Mouse (Mus musculus) hindbrain, embryonic 16.5 days (tissue): ENCODE measurements around the gene Gm2a. TPM values are rescaled to one million over a fixed set of nuclear protein-coding genes. Genes with fewer than 3 reads are reported as not detected.
"Not testable (repeated sequence)": the region's sequence is repeated elsewhere in the genome, so short reads cannot be mapped to it uniquely, and the experiment has no call there.

Experiments used
- ATAC-seq: fragments of 200-750 bp; cut with Nextera tagmentation; 2 replicates; pipeline ENCODE4 v1.8.0; 2017; ENCODE audit warnings: moderate TSS enrichment, moderate library complexity
- H3K27ac ChIP-seq: fragments of 300-500 bp; sonication (generic); 2 replicates; pipeline ENCODE4 v1.5.1; 2014; ENCODE audit warnings: low read depth, mild to moderate bottlenecking, control low read depth, low read length, moderate library complexity
- H3K27me3 ChIP-seq: fragments of 300-500 bp; sonication (generic); replicated peaks from 2 replicates; pipeline ENCODE4 v1.6.1; 2014; ENCODE audit warnings: low read length; ENCODE audit not compliant: control insufficient read depth, insufficient read depth
- H3K36me3 ChIP-seq: fragments of 300-500 bp; sonication (generic); 2 replicates; pipeline ENCODE4 v1.6.1; 2014; ENCODE audit warnings: mild to moderate bottlenecking, low read length, moderate library complexity, mixed read lengths; ENCODE audit not compliant: control insufficient read depth, insufficient read depth
- H3K4me1 ChIP-seq: fragments of 300-500 bp; sonication (generic); 2 replicates; pipeline ENCODE4 v1.6.1; 2014; ENCODE audit warnings: low read depth, low read length; ENCODE audit not compliant: control insufficient read depth, insufficient read depth
- H3K4me2 ChIP-seq: fragments of 300-500 bp; sonication (generic); 2 replicates; pipeline ENCODE4 v1.6.1; 2014; ENCODE audit warnings: mild to moderate bottlenecking, low read length, control low read depth, moderate library complexity
- H3K4me3 ChIP-seq: fragments of 300-500 bp; sonication (generic); 2 replicates; pipeline ENCODE4 v1.5.1; 2014; ENCODE audit warnings: mild to moderate bottlenecking, low read length, control low read depth, moderate library complexity
- H3K9ac ChIP-seq: fragments of 300-500 bp; sonication (generic); 2 replicates; pipeline ENCODE4 v1.6.1; 2014; ENCODE audit warnings: low read depth, mild to moderate bottlenecking, control low read depth, low read length, moderate library complexity
- H3K9me3 ChIP-seq: fragments of 300-500 bp; sonication (generic); 2 replicates; pipeline ENCODE4 v1.6.1; 2014; ENCODE audit warnings: mild to moderate bottlenecking, low read length, moderate library complexity; ENCODE audit not compliant: control insufficient read depth
- WGBS: fragments of 180-500 bp; shearing (Covaris S2); extraction: QIAGEN DNeasy Blood & Tissue Kit; methylation state at CpG from one replicate; pipeline ENCODE4 v1.1.7; 2014; 5-methylcytosine and 5-hydroxymethylcytosine counted together
- polyA plus RNA-seq: library from polyadenylated mRNA; unstranded; fragments of >200 nt; fragmentation: Nextera tagmentation; extraction: Ambion mirVana; gene quantifications from 2 replicates; pipeline ENCODE4 v1.2.1, GENCODE M21; 2015

The Gm2a gene
- polyA plus RNA-seq, 1 experiment from 2014 or later = 45.8 TPM

GRCm38 (mm10) chr11:55102015-55102414 is 4.1 kb downstream of the Gm2a start:
- Histone ChIP-seq H3K27me3 (no peaks in the 10 kb centered on the region), H3K36me3 (no peaks in the 10 kb centered on the region), H3K4me1 (peaks cover 12% of the 10 kb centered on the region), H3K4me2 (no peak overlapping the region), H3K9me3 (no peaks in the 10 kb centered on the region), H3K27ac (no peak overlapping the region), H3K9ac (no peak overlapping the region), H3K4me3 (no peak overlapping the region)
- no peak for ATAC-seq
- WGBS = 83% methylated on average over 3 of the region's 3 CpGs

GRCm38 (mm10) chr11:55103229-55103628 is 5.3 kb downstream of the Gm2a start:
- Histone ChIP-seq H3K27me3 (no peaks in the 10 kb centered on the region), H3K27ac (no peak overlapping the region), H3K36me3 (0 out of 2 replicates have a peak, but pooled peaks cover 2% of the 10 kb centered on the region), H3K4me2 (no peak overlapping the region), H3K4me1 (peaks cover 12% of the 10 kb centered on the region), H3K9me3 (no peaks in the 10 kb centered on the region), H3K4me3 (no peak overlapping the region), H3K9ac (no peak overlapping the region)
- 45% methylated on average over 3 of the region's 3 CpGs for WGBS
- no peak for ATAC-seq

- H3K27ac ChIP-seq = no peak overlapping the region
- peaks cover 5% of the 10 kb centered on the region; the same call in 1 of the 2 replicates for H3K36me3 ChIP-seq
- no peak for ATAC-seq
- H3K4me3 ChIP-seq = no peak overlapping the region
- no peak overlapping the region for H3K4me2 ChIP-seq
- no peaks in the 10 kb centered on the region for H3K27me3 ChIP-seq
- no peak overlapping the region for H3K9ac ChIP-seq
- no peaks in the 10 kb centered on the region for H3K4me1 ChIP-seq
- H3K9me3 ChIP-seq = no peaks in the 10 kb centered on the region
- WGBS = 89% methylated on average over 4 of the region's 4 CpGs
Observed at GRCm38 (mm10) chr11:55105389-55105788, 7.5 kb downstream of the Gm2a start.

GRCm38 (mm10) chr11:55106636-55107035 is 8.7 kb downstream of the Gm2a start:
- 95% methylated on average over 1 of the region's 1 CpGs for WGBS
- no peak overlapping the region for H3K9ac ChIP-seq
- peaks cover 5% of the 10 kb centered on the region; the same call in 1 of the 2 replicates for H3K36me3 ChIP-seq
- H3K4me3 ChIP-seq = no peak overlapping the region
- H3K27me3 ChIP-seq = no peaks in the 10 kb centered on the region
- no peak overlapping the region for H3K4me2 ChIP-seq
- no peak overlapping the region for H3K27ac ChIP-seq
- ATAC-seq = no peak
- no peaks in the 10 kb centered on the region for H3K9me3 ChIP-seq
- H3K4me1 ChIP-seq = no peaks in the 10 kb centered on the region

- no peak for ATAC-seq
- no peak overlapping the region for H3K4me3 ChIP-seq
- H3K27me3 ChIP-seq = no peaks in the 10 kb centered on the region
- no peak overlapping the region for H3K9ac ChIP-seq
- no peak overlapping the region for H3K4me2 ChIP-seq
- no peaks in the 10 kb centered on the region for H3K4me1 ChIP-seq
- no peaks in the 10 kb centered on the region for H3K9me3 ChIP-seq
- WGBS = 90% methylated on average over 7 of the region's 7 CpGs
- peaks cover 5% of the 10 kb centered on the region; the same call in 1 of the 2 replicates for H3K36me3 ChIP-seq
- H3K27ac ChIP-seq = no peak overlapping the region
Observed at GRCm38 (mm10) chr11:55109521-55110300, 11.8 kb downstream of the Gm2a start.

GRCm38 (mm10) chr11:55110566-55111169 is 12.8 kb downstream of the Gm2a start:
- Histone ChIP-seq H3K27me3 (no peaks in the 10 kb centered on the region), H3K4me1 (no peaks in the 10 kb centered on the region), H3K4me2 (no peak overlapping the region), H3K36me3 (peaks cover 5% of the 10 kb centered on the region; the same call in 1 of the 2 replicates), H3K27ac (no peak overlapping the region), H3K4me3 (no peak overlapping the region), H3K9ac (no peak overlapping the region), H3K9me3 (no peaks in the 10 kb centered on the region)
- 74% methylated on average over 7 of the region's 7 CpGs for WGBS
- no peak for ATAC-seq

- H3K27ac ChIP-seq = no peak overlapping the region
- H3K27me3 ChIP-seq = no peaks in the 10 kb centered on the region
- 76% methylated on average over 7 of the region's 7 CpGs for WGBS
- H3K9me3 ChIP-seq = no peaks in the 10 kb centered on the region
- ATAC-seq = no peak
- H3K4me3 ChIP-seq = no peak overlapping the region
- no peaks in the 10 kb centered on the region for H3K4me1 ChIP-seq
- no peak overlapping the region for H3K4me2 ChIP-seq
- peaks cover 3% of the 10 kb centered on the region; the same call in 1 of the 2 replicates for H3K36me3 ChIP-seq
- no peak overlapping the region for H3K9ac ChIP-seq
Observed at GRCm38 (mm10) chr11:55113209-55113860, 15.4 kb downstream of the Gm2a start.

- not testable (repeated sequence) for H3K9ac ChIP-seq, H3K9me3 ChIP-seq, ATAC-seq, H3K36me3 ChIP-seq, H3K27me3 ChIP-seq, H3K4me3 ChIP-seq, H3K27ac ChIP-seq, H3K4me1 ChIP-seq, H3K4me2 ChIP-seq
- WGBS = 45% methylated on average over 4 of the region's 4 CpGs
Observed at GRCm38 (mm10) chr11:55113861-55114250, 15.9 kb downstream of the Gm2a start.

GRCm38 (mm10) chr11:55114291-55114690 is 16.4 kb downstream of the Gm2a start:
- no peak overlapping the region for H3K4me3 ChIP-seq
- no peak overlapping the region for H3K27ac ChIP-seq
- H3K27me3 ChIP-seq = no peaks in the 10 kb centered on the region
- ATAC-seq = no peak
- H3K4me1 ChIP-seq = no peaks in the 10 kb centered on the region
- no peak overlapping the region for H3K9ac ChIP-seq
- no peaks in the 10 kb centered on the region; the same call in 1 of the 2 replicates for H3K36me3 ChIP-seq
- H3K9me3 ChIP-seq = no peaks in the 10 kb centered on the region
- 73% methylated on average over 2 of the region's 2 CpGs for WGBS
- no peak overlapping the region for H3K4me2 ChIP-seq
